Mouse (Mus musculus) natural killer cell, adult 2 months (primary cell): ENCODE data around the gene Cnbd2.
A peak's percentile ranks its signal among the peaks of the same experiment; 100 is the strongest.
"Not testable (repeated sequence)": the region's sequence is repeated elsewhere in the genome, so short reads cannot be mapped to it uniquely, and the experiment has no call there.

Experiments used
- DNase-seq, 2 experiments: peaks; one replicate each; pipeline ENCODE4 v3.0.0; 2022; ENCODE audit warnings: low spot score in 2 of 2

Cnbd2 gene

GRCm38 (mm10) chr2:156381350-156381749 is 69.3 kb downstream of the Cnbd2 start:
- DNase-seq = no peak

- peak; percentile 67 to 69 for DNase-seq
These were observed 80.5 kb downstream of the Cnbd2 start for GRCm38 (mm10) chr2:156392461-156393154.

- DNase-seq = no peak
These were observed 81.2 kb downstream of the Cnbd2 start for GRCm38 (mm10) chr2:156393155-156393828.

DNA sequence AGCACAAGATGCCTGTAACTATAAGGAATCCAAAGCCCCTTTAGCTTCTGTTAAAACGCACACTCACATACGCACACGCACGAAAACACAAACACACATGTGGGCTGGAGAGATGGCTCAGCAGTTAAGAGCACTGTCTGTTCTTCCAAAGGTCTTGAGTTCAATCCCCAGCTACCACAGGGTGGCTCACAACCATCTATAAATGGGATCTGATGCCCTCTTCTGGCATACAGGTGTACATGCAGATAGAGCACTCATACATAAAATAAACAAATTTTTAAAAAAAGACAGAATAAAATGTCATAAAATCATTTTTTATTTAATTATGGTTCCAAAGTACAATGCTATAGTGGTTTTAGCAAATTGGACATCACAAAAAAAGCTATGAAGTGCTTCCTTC is 82.2 kb downstream of the Cnbd2 start:
- DNase-seq = no peak

DNA sequence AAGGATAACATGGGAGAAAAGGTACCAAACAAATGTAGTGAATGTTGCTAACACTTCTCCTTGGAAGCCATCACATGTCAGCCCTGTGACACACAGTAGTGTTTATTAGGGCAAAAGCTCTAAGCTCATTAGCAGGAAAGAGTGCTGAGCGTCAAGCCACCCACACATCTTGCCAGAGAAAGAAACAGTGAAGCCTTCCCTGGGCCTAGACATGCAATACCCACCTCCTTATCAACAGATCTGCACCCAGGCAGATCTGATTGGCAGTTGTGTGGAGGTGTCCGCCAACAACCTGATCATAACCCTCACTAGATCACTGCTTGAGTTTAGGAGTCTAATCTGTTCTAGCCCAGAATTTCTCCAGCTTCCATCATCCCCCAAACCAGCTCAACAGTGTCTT is 84.0 kb downstream of the Cnbd2 start:
- DNase-seq = no peak

GRCm38 (mm10) chr2:156397988-156398387 is 85.9 kb downstream of the Cnbd2 start:
- DNase-seq = no peak

DNA sequence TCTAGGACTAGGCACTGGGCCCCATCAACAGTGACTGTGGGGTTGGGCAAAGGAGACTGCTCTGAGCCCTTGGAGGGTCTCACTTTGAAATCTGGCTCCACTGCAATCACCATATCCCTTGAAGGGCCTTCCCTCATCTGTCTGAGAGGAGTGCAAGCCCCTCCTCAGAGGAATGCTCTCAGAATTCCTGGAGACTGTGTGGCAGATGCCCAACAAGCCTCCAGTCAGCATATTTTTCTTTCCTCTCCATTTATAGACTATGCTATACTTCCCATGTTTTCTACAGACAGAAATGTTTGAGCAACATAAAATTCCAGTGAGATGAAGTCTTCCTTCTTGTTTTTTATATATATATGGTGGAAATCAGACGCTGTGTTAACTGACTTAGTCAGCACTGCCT is 87.4 kb downstream of the Cnbd2 start:
- DNase-seq = no peak

- DNase-seq = peak in 1 of 2 experiments; percentile 56
These were observed 89.2 kb downstream of the Cnbd2 start for GRCm38 (mm10) chr2:156401331-156401730.

GRCm38 (mm10) chr2:156402036-156402435 is 89.9 kb downstream of the Cnbd2 start:
- no peak for DNase-seq

DNA sequence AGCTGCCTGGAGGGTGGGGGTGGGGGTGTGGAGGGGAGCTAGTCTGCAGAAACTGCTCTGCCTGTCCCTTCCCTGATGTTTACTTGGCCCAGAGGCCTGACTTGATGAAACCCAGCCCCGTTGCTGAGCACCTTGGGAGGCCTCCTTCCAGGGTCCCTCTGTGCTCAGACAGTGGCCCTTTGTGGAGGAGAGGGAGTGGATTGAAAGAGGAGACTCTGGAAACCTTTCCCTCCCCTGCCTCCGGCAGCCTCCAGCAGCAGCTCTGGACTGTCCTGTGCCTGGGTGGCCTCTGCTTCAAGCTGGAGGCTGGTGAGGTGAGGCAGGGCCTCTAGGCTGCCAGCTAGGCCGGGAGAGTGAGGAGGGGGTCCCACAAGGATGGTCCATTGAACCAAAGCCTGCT is 94.9 kb downstream of the Cnbd2 start:
- DNase-seq = no peak

DNA sequence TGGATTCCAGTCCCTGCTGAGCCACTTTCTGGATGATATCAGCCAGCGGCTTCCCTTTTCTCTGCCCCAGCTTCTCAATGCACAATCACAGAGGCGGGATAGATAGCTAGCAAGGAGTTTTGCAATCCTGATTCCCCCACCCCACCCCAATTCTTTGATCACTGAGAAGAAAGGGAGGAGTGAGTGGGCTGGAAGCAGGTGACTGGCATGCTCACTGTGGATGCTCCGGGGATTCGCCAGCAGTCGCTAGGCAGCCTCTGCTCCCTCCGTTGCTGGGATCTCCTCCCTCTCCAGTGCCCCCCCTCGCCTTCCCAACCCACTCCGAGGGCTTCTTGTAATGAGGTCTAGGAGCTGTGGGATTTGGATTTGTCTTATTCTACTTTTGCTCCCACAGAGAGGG is 96.1 kb downstream of the Cnbd2 start:
- DNase-seq = no peak

DNA sequence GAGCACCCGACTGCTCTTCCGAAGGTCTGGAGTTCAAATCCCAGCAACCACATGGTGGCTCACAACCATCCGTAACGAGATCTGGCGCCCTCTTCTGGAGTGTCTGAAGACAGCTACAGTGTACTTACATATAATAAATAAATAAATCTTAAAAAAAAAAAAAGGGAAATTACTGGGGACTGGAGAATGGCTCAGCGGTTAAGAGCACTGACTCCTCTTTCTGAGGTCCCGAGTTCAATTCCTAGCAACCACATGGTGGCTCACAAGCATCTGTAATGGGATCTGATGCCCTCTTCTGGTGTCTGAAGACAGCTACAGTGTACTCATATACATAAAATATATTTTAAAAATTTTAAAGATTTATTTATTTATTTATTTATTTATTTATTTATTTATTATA is 99.2 kb downstream of the Cnbd2 start:
- DNase-seq = not testable (repeated sequence)

- no peak for DNase-seq
These were observed 102.9 kb downstream of the Cnbd2 start for GRCm38 (mm10) chr2:156414996-156415395.

GRCm38 (mm10) chr2:156415674-156416073 is 103.6 kb downstream of the Cnbd2 start:
- DNase-seq = no peak

DNA sequence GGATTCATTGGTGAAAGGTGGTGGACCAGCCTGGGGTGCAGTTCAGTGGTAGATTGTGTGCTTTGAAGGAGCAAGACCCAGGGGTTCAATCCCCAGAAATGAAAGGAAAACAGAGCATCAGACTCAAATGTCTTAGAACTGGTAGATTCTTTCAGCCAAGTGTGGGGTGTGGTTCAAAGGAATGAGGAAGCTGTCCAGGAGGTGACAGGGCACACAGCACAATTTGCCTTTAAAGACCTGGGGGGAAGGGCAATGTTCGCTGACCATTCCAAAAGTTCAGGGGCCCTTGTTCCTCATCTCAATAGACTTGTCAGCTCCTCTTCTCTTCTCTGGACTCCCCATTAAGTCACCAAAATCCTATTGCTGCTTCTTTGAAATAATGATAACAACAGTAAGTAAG is 105.1 kb downstream of the Cnbd2 start:
- DNase-seq = no peak

DNA sequence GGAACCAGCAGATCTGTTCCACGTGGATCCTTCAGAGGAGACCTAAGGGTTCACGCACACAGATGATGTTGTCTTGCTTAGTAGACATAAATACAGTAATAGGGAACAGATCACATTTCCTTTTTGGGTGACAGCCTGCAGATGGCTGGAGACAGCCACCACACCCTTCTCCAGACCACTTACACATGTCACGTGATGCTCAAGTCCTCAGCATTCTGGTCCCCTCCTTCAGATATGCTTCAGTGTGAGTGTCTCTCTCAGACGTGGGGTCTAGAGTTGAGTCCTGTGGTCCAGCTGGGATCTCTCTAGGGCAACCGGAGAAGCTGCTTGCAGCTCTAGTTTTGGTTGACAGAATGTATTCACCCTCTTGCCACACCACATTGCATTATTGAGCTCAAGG is 106.4 kb downstream of the Cnbd2 start:
- DNase-seq = no peak

GRCm38 (mm10) chr2:156420327-156420693 is 108.2 kb downstream of the Cnbd2 start:
- no peak for DNase-seq

- peak; percentile 5 to 17 for DNase-seq
These were observed 108.7 kb downstream of the Cnbd2 start, which contains the start of gene Epb41l1 for GRCm38 (mm10) chr2:156420694-156421380. Gene Epb41l1, plus strand, starts transcription at chr2:156420909.

DNA sequence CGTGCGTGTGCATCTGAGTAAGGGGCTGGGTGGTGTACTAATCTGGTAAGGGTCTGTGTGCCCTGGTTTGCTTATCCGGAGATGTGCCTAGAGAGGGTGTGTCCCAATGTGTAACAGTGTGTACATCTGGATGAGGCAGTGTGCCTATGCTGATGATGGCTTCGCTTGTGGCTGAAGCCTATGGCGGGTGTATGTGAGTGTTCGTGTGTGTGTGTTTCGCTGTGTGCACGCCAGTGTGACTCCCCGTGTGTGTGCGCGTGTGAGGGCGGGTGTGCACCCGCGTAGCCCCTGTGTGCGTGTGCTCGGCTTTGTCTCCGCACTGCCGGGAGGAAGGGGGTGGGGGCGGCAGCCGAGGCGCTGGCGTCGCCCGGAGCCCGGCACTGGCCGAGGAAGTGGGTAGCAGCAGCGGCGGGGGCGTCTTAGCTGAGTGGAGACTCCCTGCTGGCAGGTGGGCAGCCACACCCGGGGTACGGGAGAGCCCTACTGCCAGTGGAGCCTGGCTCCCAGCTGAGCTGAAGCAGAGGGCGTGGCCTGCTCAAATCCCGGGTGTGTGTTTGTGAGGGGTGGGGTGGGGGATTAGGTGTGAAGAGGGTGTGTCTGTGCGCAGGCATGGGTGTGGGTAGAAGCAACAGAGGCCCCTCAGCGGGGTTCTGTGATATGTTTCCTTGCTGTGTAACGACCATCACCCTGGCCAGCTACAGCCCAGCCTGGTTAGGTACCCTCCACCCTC is 109.4 kb downstream of the Cnbd2 start:
- peak; percentile 11 to 25 for DNase-seq

- DNase-seq = no peak
These were observed 110.5 kb downstream of the Cnbd2 start for GRCm38 (mm10) chr2:156422631-156423030.

DNA sequence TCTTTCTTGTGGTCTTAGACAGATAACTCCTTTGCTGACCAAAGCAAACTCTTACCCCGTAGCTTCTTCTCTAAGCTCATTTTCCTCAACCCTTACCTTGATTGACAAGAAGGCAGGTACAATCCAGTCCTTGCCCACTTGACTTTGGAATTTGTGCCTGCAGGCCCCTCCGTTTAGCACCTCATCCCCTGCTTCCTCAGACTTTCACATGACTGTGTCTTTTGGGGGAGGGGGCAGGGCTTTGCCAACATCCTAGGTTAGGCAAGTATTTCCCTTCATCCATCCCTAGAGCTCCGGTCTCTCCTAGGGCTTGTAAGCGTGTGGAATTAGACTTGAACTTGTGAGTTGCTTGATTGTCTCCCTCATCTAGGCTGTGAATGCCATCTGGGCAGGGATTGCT is 111.6 kb downstream of the Cnbd2 start:
- no peak for DNase-seq
